Mouse (Mus musculus): Measurements from ENCODE around the gene Bicral.
"Not testable (repeated sequence)": the region's sequence is repeated elsewhere in the genome, so short reads cannot be mapped to it uniquely, and the experiment has no call there.

Bicral gene

GRCm38 (mm10) chr17:46875626-46876025 lies 17.3 kb upstream of the Bicral start:
- no peak for DNase-seq (ENCODE audit: low read depth, low spot score)

- no peak for DNase-seq (ENCODE audit: low read depth, low spot score)
These were observed 15.9 kb upstream of the Bicral start for GRCm38 (mm10) chr17:46874133-46874532.

- no peak for DNase-seq (ENCODE audit: low read depth, low spot score)
These were observed 14.5 kb upstream of the Bicral start for GRCm38 (mm10) chr17:46872806-46873205.

GRCm38 (mm10) chr17:46870913-46871312 lies 12.6 kb upstream of the Bicral start:
- DNase-seq (ENCODE audit: low read depth, low spot score), result no peak

GRCm38 (mm10) chr17:46870204-46870798 lies 12.0 kb upstream of the Bicral start:
- DNase-seq (ENCODE audit: low read depth, low spot score), result no peak

- no peak for DNase-seq (ENCODE audit: low read depth, low spot score)
These were observed 8.6 kb upstream of the Bicral start for GRCm38 (mm10) chr17:46866836-46867235.

GRCm38 (mm10) chr17:46864566-46865195 lies 6.4 kb upstream of the Bicral start:
- DNase-seq (ENCODE audit: low read depth, low spot score), result no peak

- no peak for DNase-seq (ENCODE audit: low read depth, low spot score)
These were observed 1.8 kb upstream of the Bicral start for GRCm38 (mm10) chr17:46860120-46860519.

- DNase-seq (ENCODE audit: low read depth, low spot score), result no peak
These were observed 615 bp upstream of the Bicral start for GRCm38 (mm10) chr17:46858749-46859444.

- peak; percentile 81 for DNase-seq (ENCODE audit: low read depth, low spot score)
These were observed 850 bp downstream of the Bicral start for GRCm38 (mm10) chr17:46857361-46857902.

GRCm38 (mm10) chr17:46856471-46857360 lies 1.6 kb downstream of the Bicral start:
- peak; percentile 47 for DNase-seq (ENCODE audit: low read depth, low spot score)

- no peak for DNase-seq (ENCODE audit: low read depth, low spot score)
These were observed 2.2 kb downstream of the Bicral start for GRCm38 (mm10) chr17:46856107-46856388.

- DNase-seq (ENCODE audit: low read depth, low spot score), result no peak
These were observed 2.8 kb downstream of the Bicral start for GRCm38 (mm10) chr17:46855328-46856106.

- no peak for DNase-seq (ENCODE audit: low read depth, low spot score)
These were observed 3.6 kb downstream of the Bicral start for GRCm38 (mm10) chr17:46854640-46855110.

GRCm38 (mm10) chr17:46854096-46854495 lies 4.2 kb downstream of the Bicral start:
- no peak for DNase-seq (ENCODE audit: low read depth, low spot score)

- peak; percentile 20 for DNase-seq (ENCODE audit: low read depth, low spot score)
These were observed 5.0 kb downstream of the Bicral start for GRCm38 (mm10) chr17:46853281-46853680.

GRCm38 (mm10) chr17:46852725-46853124 lies 5.6 kb downstream of the Bicral start:
- DNase-seq (ENCODE audit: low read depth, low spot score), result no peak

GRCm38 (mm10) chr17:46847206-46847605 lies 11.1 kb downstream of the Bicral start:
- no peak for DNase-seq (ENCODE audit: low read depth, low spot score)

- DNase-seq (ENCODE audit: low read depth, low spot score), result not testable (repeated sequence)
These were observed 11.7 kb downstream of the Bicral start for GRCm38 (mm10) chr17:46846573-46846972.

GRCm38 (mm10) chr17:46845262-46845661 lies 13.0 kb downstream of the Bicral start:
- no peak for DNase-seq (ENCODE audit: low read depth, low spot score)

GRCm38 (mm10) chr17:46844811-46845210 lies 13.5 kb downstream of the Bicral start:
- DNase-seq (ENCODE audit: low read depth, low spot score), result no peak
